Mouse (Mus musculus): ENCODE results near the gene Pik3r2. TPM values are rescaled to one million over a fixed set of nuclear protein-coding genes. Genes with fewer than 3 reads are reported as not detected.

Pik3r2 gene
- polyA plus RNA-seq, 1 experiment from 2014 or later, result 102 TPM

- H3K4me1 ChIP-seq, result peaks cover 10% of the 10 kb centered on the region
- H3K27me3 ChIP-seq (replicated peaks), result peaks cover 37% of the 10 kb centered on the region
- no peak overlapping the region for H3K4me2 ChIP-seq
- H3K36me3 ChIP-seq, result no peaks in the 10 kb centered on the region
- no peak overlapping the region for H3K9ac ChIP-seq (replicated peaks)
- no peaks in the 10 kb centered on the region for H3K9me3 ChIP-seq (replicated peaks)
- no peak overlapping the region for H3K4me3 ChIP-seq (replicated peaks)
- 80% methylated on average over 8 of the region's 8 CpGs for WGBS
- ATAC-seq (ENCODE audit: low FRiP score), result no peak
- no peak overlapping the region for H3K27ac ChIP-seq (replicated peaks)
These were observed 32.6 kb upstream of the Pik3r2 start for GRCm38 (mm10) chr8:70808955-70809701.

- Histone ChIP-seq H3K27me3 (replicated peaks) (peaks cover 37% of the 10 kb centered on the region), H3K4me3 (replicated peaks) (no peak within 1 kb of the TSS), H3K4me1 (peaks cover 16% of the 10 kb centered on the region), H3K27ac (replicated peaks) (no peak within 1 kb of the TSS), H3K9ac (replicated peaks) (no peak within 1 kb of the TSS), H3K9me3 (replicated peaks) (no peaks in the 10 kb centered on the region), H3K36me3 (no peaks in the 10 kb centered on the region), H3K4me2 (no peak within 1 kb of the TSS)
- ATAC-seq (ENCODE audit: low FRiP score), result no peak
- WGBS, result 57% methylated on average over 5 of the region's 5 CpGs
These were observed 31.7 kb upstream of the Pik3r2 start, which contains the start of gene Il12rb1 for GRCm38 (mm10) chr8:70808239-70808638. Gene Il12rb1, plus strand, starts transcription at chr8:70808449.

- Histone ChIP-seq H3K4me1 (peaks cover 16% of the 10 kb centered on the region), H3K9me3 (replicated peaks) (no peaks in the 10 kb centered on the region), H3K27me3 (replicated peaks) (peaks cover 44% of the 10 kb centered on the region), H3K4me2 (no peak overlapping the region), H3K4me3 (replicated peaks) (no peak overlapping the region), H3K36me3 (no peaks in the 10 kb centered on the region), H3K27ac (replicated peaks) (no peak overlapping the region), H3K9ac (replicated peaks) (no peak overlapping the region)
- 45% methylated on average over 1 of the region's 1 CpGs for WGBS
- no peak for ATAC-seq (ENCODE audit: low FRiP score)
These were observed 30.8 kb upstream of the Pik3r2 start for GRCm38 (mm10) chr8:70807304-70807703.

- no peaks in the 10 kb centered on the region for H3K36me3 ChIP-seq
- H3K4me3 ChIP-seq (replicated peaks), result no peak overlapping the region
- peaks cover 16% of the 10 kb centered on the region for H3K4me1 ChIP-seq
- no peak overlapping the region for H3K4me2 ChIP-seq
- H3K9me3 ChIP-seq (replicated peaks), result no peaks in the 10 kb centered on the region
- H3K27ac ChIP-seq (replicated peaks), result no peak overlapping the region
- H3K9ac ChIP-seq (replicated peaks), result no peak overlapping the region
- H3K27me3 ChIP-seq (replicated peaks), result peaks cover 51% of the 10 kb centered on the region
- 75% methylated on average over 4 of the region's 4 CpGs for WGBS
- ATAC-seq (ENCODE audit: low FRiP score), result no peak
These were observed 30.0 kb upstream of the Pik3r2 start for GRCm38 (mm10) chr8:70806541-70806940.

GRCm38 (mm10) chr8:70804481-70805206 lies 28.1 kb upstream of the Pik3r2 start, which contains the start of gene Mast3:
Gene Mast3, minus strand, starts transcription at chr8:70805054.
- Histone ChIP-seq H3K9me3 (replicated peaks) (no peaks in the 10 kb centered on the region), H3K27me3 (replicated peaks) (peaks cover 52% of the 10 kb centered on the region), H3K4me3 (replicated peaks) (peak within 1 kb of the TSS; percentile 53), H3K4me2 (peak within 1 kb of the TSS; percentile 91), H3K4me1 (peaks cover 20% of the 10 kb centered on the region), H3K9ac (replicated peaks) (peak within 1 kb of the TSS; percentile 57), H3K27ac (replicated peaks) (no peak within 1 kb of the TSS), H3K36me3 (no peaks in the 10 kb centered on the region)
- peak; percentile 84 for ATAC-seq (ENCODE audit: low FRiP score)
- 1% methylated on average over 43 of the region's 45 CpGs for WGBS

GRCm38 (mm10) chr8:70803761-70804480 lies 27.4 kb upstream of the Pik3r2 start:
- no peak overlapping the region for H3K27ac ChIP-seq (replicated peaks)
- H3K9ac ChIP-seq (replicated peaks), result 0 out of 2 replicates have a peak overlapping the region, but pooled peaks have one; percentile 57
- H3K4me2 ChIP-seq, result peak overlapping the region; percentile 91
- 1% methylated on average over 47 of the region's 47 CpGs for WGBS
- H3K4me1 ChIP-seq, result peaks cover 20% of the 10 kb centered on the region
- H3K9me3 ChIP-seq (replicated peaks), result no peaks in the 10 kb centered on the region
- no peaks in the 10 kb centered on the region for H3K36me3 ChIP-seq
- H3K4me3 ChIP-seq (replicated peaks), result peak overlapping the region; percentile 53
- peak; percentile 4; the same call in 1 of the 2 replicates for ATAC-seq (ENCODE audit: low FRiP score)
- H3K27me3 ChIP-seq (replicated peaks), result peaks cover 60% of the 10 kb centered on the region

- 78% methylated on average over 11 of the region's 11 CpGs for WGBS
- Histone ChIP-seq H3K4me3 (replicated peaks) (no peak overlapping the region), H3K4me2 (no peak overlapping the region), H3K27ac (replicated peaks) (no peak overlapping the region), H3K9me3 (replicated peaks) (no peaks in the 10 kb centered on the region), H3K36me3 (no peaks in the 10 kb centered on the region), H3K9ac (replicated peaks) (no peak overlapping the region), H3K4me1 (peaks cover 28% of the 10 kb centered on the region), H3K27me3 (replicated peaks) (peaks cover 65% of the 10 kb centered on the region)
- ATAC-seq (ENCODE audit: low FRiP score), result no peak
These were observed 26.4 kb upstream of the Pik3r2 start for GRCm38 (mm10) chr8:70802786-70803510.

- Histone ChIP-seq H3K9ac (replicated peaks) (no peak overlapping the region), H3K9me3 (replicated peaks) (no peaks in the 10 kb centered on the region), H3K27ac (replicated peaks) (no peak overlapping the region), H3K4me2 (no peak overlapping the region), H3K27me3 (replicated peaks) (peaks cover 65% of the 10 kb centered on the region), H3K36me3 (no peaks in the 10 kb centered on the region), H3K4me1 (peaks cover 36% of the 10 kb centered on the region), H3K4me3 (replicated peaks) (no peak overlapping the region)
- ATAC-seq (ENCODE audit: low FRiP score), result no peak
- WGBS, result 78% methylated on average over 1 of the region's 1 CpGs
These were observed 25.3 kb upstream of the Pik3r2 start for GRCm38 (mm10) chr8:70801830-70802229.

GRCm38 (mm10) chr8:70801156-70801555 lies 24.6 kb upstream of the Pik3r2 start:
- no peak overlapping the region for H3K4me2 ChIP-seq
- no peak overlapping the region for H3K4me3 ChIP-seq (replicated peaks)
- no peak for ATAC-seq (ENCODE audit: low FRiP score)
- no peak overlapping the region for H3K27ac ChIP-seq (replicated peaks)
- no peaks in the 10 kb centered on the region for H3K9me3 ChIP-seq (replicated peaks)
- no peak overlapping the region for H3K9ac ChIP-seq (replicated peaks)
- H3K4me1 ChIP-seq, result peaks cover 43% of the 10 kb centered on the region
- 27% methylated on average over 15 of the region's 15 CpGs for WGBS
- no peaks in the 10 kb centered on the region for H3K36me3 ChIP-seq
- H3K27me3 ChIP-seq (replicated peaks), result peaks cover 63% of the 10 kb centered on the region

GRCm38 (mm10) chr8:70800648-70801047 lies 24.1 kb upstream of the Pik3r2 start:
- no peaks in the 10 kb centered on the region for H3K9me3 ChIP-seq (replicated peaks)
- 38% methylated on average over 10 of the region's 10 CpGs for WGBS
- H3K36me3 ChIP-seq, result no peaks in the 10 kb centered on the region
- peaks cover 48% of the 10 kb centered on the region for H3K4me1 ChIP-seq
- H3K4me3 ChIP-seq (replicated peaks), result no peak overlapping the region
- no peak overlapping the region for H3K27ac ChIP-seq (replicated peaks)
- H3K4me2 ChIP-seq, result no peak overlapping the region
- no peak overlapping the region for H3K9ac ChIP-seq (replicated peaks)
- no peak for ATAC-seq (ENCODE audit: low FRiP score)
- peaks cover 58% of the 10 kb centered on the region for H3K27me3 ChIP-seq (replicated peaks)

- H3K9me3 ChIP-seq (replicated peaks), result no peaks in the 10 kb centered on the region
- no peak for ATAC-seq (ENCODE audit: low FRiP score)
- H3K4me2 ChIP-seq, result peak overlapping the region; percentile 93
- 11% methylated on average over 15 of the region's 15 CpGs for WGBS
- no peaks in the 10 kb centered on the region for H3K36me3 ChIP-seq
- H3K27ac ChIP-seq (replicated peaks), result no peak overlapping the region
- no peak overlapping the region for H3K9ac ChIP-seq (replicated peaks)
- peaks cover 36% of the 10 kb centered on the region for H3K4me1 ChIP-seq
- H3K4me3 ChIP-seq (replicated peaks), result peak overlapping the region; percentile 61
- H3K27me3 ChIP-seq (replicated peaks), result peaks cover 35% of the 10 kb centered on the region
These were observed 21.8 kb upstream of the Pik3r2 start for GRCm38 (mm10) chr8:70798281-70798680.
